Comparison of ENCODE assay signal across 8 mouse cellular contexts in the genomic region with DNA sequence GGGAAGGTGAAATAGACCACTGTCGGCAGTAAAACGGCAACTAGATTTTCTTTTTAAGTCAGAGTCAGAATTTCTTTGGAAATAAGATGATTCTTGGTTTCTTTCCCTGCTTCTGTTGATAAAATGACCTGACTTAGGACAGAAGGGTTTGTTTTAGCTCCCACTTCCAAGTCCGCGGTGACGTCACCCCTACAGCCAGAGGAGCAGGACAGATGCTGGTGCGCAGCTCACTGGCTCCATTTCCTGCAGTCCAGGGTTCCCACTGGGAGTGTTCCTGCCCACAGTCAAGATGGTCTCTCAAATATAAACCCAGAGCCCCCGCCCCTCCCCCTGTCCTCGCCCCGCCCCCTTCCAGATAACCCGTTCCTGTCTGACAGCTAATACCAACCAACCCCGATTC. TPM values are rescaled to one million over a fixed set of nuclear protein-coding genes. Genes with fewer than 3 reads are reported as not detected.
DNase-seq lines count a peak whose midpoint lies in the region; ATAC-seq and TF ChIP-seq lines count a peak whose summit lies in the region.

No protein-coding gene starts in this region.

- no peak for TF ChIP-seq CTCF in liver, adult 2 months (IDR thresholded peaks at IDR 0.05; ENCODE audit: low read depth, low read length)

- H3K36me3 ChIP-seq in embryonic facial prominence, embryonic 15.5 days, result no peaks in the 10 kb centered on the region
- H3K36me3 ChIP-seq in liver, adult 2 months (ENCODE audit: control insufficient read depth, insufficient read depth, low read length), result no peaks in the 10 kb centered on the region
- no peaks in the 10 kb centered on the region for H3K36me3 ChIP-seq in stomach, embryonic 15.5 days
- no peaks in the 10 kb centered on the region for H3K36me3 ChIP-seq in forebrain, embryonic 10.5 days (replicated peaks)

- TF ChIP-seq POLR2A in liver, adult 2 months (IDR thresholded peaks at IDR 0.05; ENCODE audit: extremely low read depth, insufficient read depth, low read length), result no peak

- WGBS in embryonic facial prominence, embryonic 15.5 days, result 45% methylated on average over 11 of the region's 11 CpGs
- 46% methylated on average over 11 of the region's 11 CpGs for WGBS in liver, adult 2 months
- 38% methylated on average over 11 of the region's 11 CpGs for WGBS in stomach, embryonic 15.5 days
- WGBS in forebrain, embryonic 10.5 days, result 67% methylated on average over 11 of the region's 11 CpGs

- DNase-seq in ovary, postnatal 36 days (ENCODE audit: low spot score), result peak; percentile 45
- DNase-seq in ovary, postnatal 14 days (ENCODE audit: low spot score), result no peak
- DNase-seq in heart, postnatal 25 days (ENCODE audit: low spot score), result peak; percentile 70
- DNase-seq in liver, adult 2 months (ENCODE audit: extremely low read depth, low read depth, low spot score), result peak; percentile 34
- no peak for DNase-seq in forebrain, embryonic 10.5 days (ENCODE audit: extremely low spot score, low spot score)
- DNase-seq in layer of hippocampus, adult 9-10 months (ENCODE audit: low spot score), result no peak

- no peaks in the 10 kb centered on the region for H3K79me2 ChIP-seq in liver, adult 2 months (ENCODE audit: control insufficient read depth, insufficient read depth, low read length)

- no peak overlapping the region for H3K27ac ChIP-seq in embryonic facial prominence, embryonic 15.5 days (replicated peaks)
- H3K27ac ChIP-seq in liver, adult 2 months (replicated peaks; ENCODE audit: insufficient read depth, low read depth, low read length), result no peak overlapping the region
- no peak overlapping the region for H3K27ac ChIP-seq in stomach, embryonic 15.5 days
- no peak overlapping the region for H3K27ac ChIP-seq in forebrain, embryonic 10.5 days

- no peaks in the 10 kb centered on the region for H3K27me3 ChIP-seq in embryonic facial prominence, embryonic 15.5 days
- H3K27me3 ChIP-seq in liver, adult 2 months (ENCODE audit: control insufficient read depth, insufficient read depth, low read length), result no peaks in the 10 kb centered on the region
- no peaks in the 10 kb centered on the region for H3K27me3 ChIP-seq in stomach, embryonic 15.5 days (replicated peaks)
- H3K27me3 ChIP-seq in forebrain, embryonic 10.5 days (ENCODE audit: poor library complexity, severe bottlenecking), result no peaks in the 10 kb centered on the region

- ATAC-seq in embryonic facial prominence, embryonic 15.5 days (ENCODE audit: insufficient number of reproducible peaks, low FRiP score, low TSS enrichment, low read depth), result peak; percentile 43; the same call in 1 of the 2 replicates
- peak; percentile 73 for ATAC-seq in stomach, embryonic 15.5 days (ENCODE audit: insufficient read depth, low FRiP score, low read depth)

- H3K4me3 ChIP-seq in embryonic facial prominence, embryonic 15.5 days (replicated peaks), result no peak overlapping the region
- no peak overlapping the region for H3K4me3 ChIP-seq in liver, adult 2 months (ENCODE audit: insufficient read depth, low read depth, low read length)
- H3K4me3 ChIP-seq in stomach, embryonic 15.5 days (replicated peaks), result no peak overlapping the region
- no peak overlapping the region for H3K4me3 ChIP-seq in forebrain, embryonic 10.5 days

- intact Hi-C loops in heart, postnatal 25 days (cut with DNase I), result no loop called here

- H3K9ac ChIP-seq in embryonic facial prominence, embryonic 15.5 days, result no peak overlapping the region
- no peak overlapping the region for H3K9ac ChIP-seq in liver, adult 2 months (ENCODE audit: low read depth, low read length)
- no peak overlapping the region for H3K9ac ChIP-seq in stomach, embryonic 15.5 days

- H3K4me1 ChIP-seq in embryonic facial prominence, embryonic 15.5 days, result peaks cover 6% of the 10 kb centered on the region
- peaks cover 3% of the 10 kb centered on the region for H3K4me1 ChIP-seq in liver, adult 2 months (ENCODE audit: control insufficient read depth, insufficient read depth, low read length)
- no peaks in the 10 kb centered on the region; the same call in 1 of the 2 replicates for H3K4me1 ChIP-seq in stomach, embryonic 15.5 days
- H3K4me1 ChIP-seq in forebrain, embryonic 10.5 days, result peaks cover 4% of the 10 kb centered on the region; the same call in 1 of the 2 replicates

- H3K4me2 ChIP-seq in embryonic facial prominence, embryonic 15.5 days (replicated peaks), result peak overlapping the region; percentile 38
- H3K4me2 ChIP-seq in stomach, embryonic 15.5 days, result peak overlapping the region; percentile 28; the same call in 1 of the 2 replicates

- no peaks in the 10 kb centered on the region for H3K9me3 ChIP-seq in embryonic facial prominence, embryonic 15.5 days (replicated peaks)
- H3K9me3 ChIP-seq in stomach, embryonic 15.5 days, result no peaks in the 10 kb centered on the region
- no peaks in the 10 kb centered on the region for H3K9me3 ChIP-seq in forebrain, embryonic 10.5 days

RNA-seq across cellular contexts. Expression of a gene that starts 34.8 kb away (rescaled TPM):
- polyA plus RNA-seq in embryonic facial prominence, embryonic 15.5 days (2015; fragmentation: Nextera tagmentation; extraction: Ambion mirVana), result 20.6 and 21.3 TPM in 2 replicates
- total RNA-seq in heart, postnatal 25 days (2021), result 10 to 100 TPM; 27.6 to 34.0 TPM
- 4.8 and 5.2 TPM in 2 replicates for total RNA-seq in liver, adult 2 months (2014; rRNA removed)
- polyA plus RNA-seq in liver, adult 2 months (2012; rRNA removed), result 2.4 and 2.9 TPM in 2 replicates
- polyA plus RNA-seq in stomach, embryonic 15.5 days (2015; fragmentation: Nextera tagmentation; extraction: Ambion mirVana), result 11.5 and 12.2 TPM in 2 replicates
- polyA plus RNA-seq in forebrain, embryonic 10.5 days (2016; fragmentation: Nextera tagmentation; extraction: Ambion mirVana), result 6.4 and 7.4 TPM in 2 replicates

Comparison
In these comparisons a context has a peak if more than half of its experiments do, and no peak if none do; other contexts are left out.
1. DNase-seq: peak in ovary, postnatal 36 days (single experiment), heart, postnatal 25 days (single experiment) and liver, adult 2 months (single experiment); none in ovary, postnatal 14 days (single experiment), forebrain, embryonic 10.5 days (single experiment) and layer of hippocampus, adult 9-10 months (single experiment).